ENCODE assay signal across 33 mouse cellular contexts in genomic region chr3:52756816-52757215, GRCm38 (mm10).
"Had no signal": no experiment of that assay in that cellular context is flagged by ENCODE, and none has a peak within 500 bp of the region (broad histone marks: within the 10 kb centered on the region; RNA-seq: fewer than 3 reads in every experiment).

No protein-coding gene starts in this region.

- H3K27me3 ChIP-seq: heart, embryonic 12.5 days; heart, embryonic 13.5 days; heart, embryonic 15.5 days; hindbrain, embryonic 15.5 days; intestine, embryonic 15.5 days; kidney, embryonic 15.5 days had no signal

- H3K4me1 ChIP-seq: heart, embryonic 12.5 days; heart, embryonic 13.5 days; heart, embryonic 15.5 days; hindbrain, embryonic 12.5 days; hindbrain, embryonic 15.5 days had no signal

- H3K9me3 ChIP-seq: heart, embryonic 12.5 days; heart, embryonic 13.5 days; heart, embryonic 15.5 days; hindbrain, embryonic 10.5 days; hindbrain, embryonic 12.5 days; hindbrain, embryonic 13.5 days; hindbrain, embryonic 15.5 days; intestine, embryonic 15.5 days; kidney, embryonic 15.5 days had no signal

- ATAC-seq: hindbrain, embryonic 16.5 days; hindbrain, postnatal 0 days; inflammation-experienced regulatory T-cells, adult 6 months; intestine, embryonic 15.5 days; intestine, embryonic 16.5 days; intestine, postnatal 0 days had no signal

- H3K36me3 ChIP-seq: heart, embryonic 12.5 days; heart, embryonic 13.5 days; heart, embryonic 15.5 days; hindbrain, embryonic 10.5 days; hindbrain, embryonic 12.5 days; hindbrain, embryonic 13.5 days; hindbrain, embryonic 15.5 days; intestine, embryonic 15.5 days; kidney, embryonic 15.5 days had no signal

- H3K9ac ChIP-seq: heart, embryonic 12.5 days; heart, embryonic 13.5 days; heart, embryonic 15.5 days; hindbrain, embryonic 12.5 days; hindbrain, embryonic 13.5 days; hindbrain, embryonic 14.5 days; hindbrain, embryonic 15.5 days; intestine, embryonic 15.5 days; kidney, embryonic 15.5 days had no signal

- DNase-seq: heart, postnatal 10 days; heart, postnatal 14 days; heart, postnatal 4 days; kidney, adult 11 months; kidney, adult 18-20 months; kidney, adult 8-10 months; kidney, adult 9 months; kidney, postnatal 10 days; kidney, postnatal 14 days; kidney, postnatal 25 days; kidney, postnatal 36 days; kidney, postnatal 4 days; layer of hippocampus, adult 9-11 months; layer of hippocampus, postnatal 36 days had no signal

- H3K4me3 ChIP-seq: heart, embryonic 12.5 days; heart, embryonic 13.5 days; heart, embryonic 15.5 days; hindbrain, embryonic 10.5 days; hindbrain, embryonic 12.5 days; hindbrain, embryonic 13.5 days; hindbrain, embryonic 15.5 days; intestine, embryonic 15.5 days; kidney, embryonic 15.5 days; layer of hippocampus, adult 2 months; left cerebral cortex, adult 2 months had no signal

- H3K27ac ChIP-seq: heart, embryonic 13.5 days; heart, embryonic 15.5 days; hindbrain, embryonic 10.5 days; hindbrain, embryonic 12.5 days; hindbrain, embryonic 13.5 days; hindbrain, embryonic 14.5 days; hindbrain, embryonic 15.5 days; hindbrain, postnatal 0 days; intestine, embryonic 15.5 days; kidney, embryonic 15.5 days; kidney, postnatal 0 days; layer of hippocampus, adult 2 months; left cerebral cortex, adult 2 months had no signal

- H3K4me2 ChIP-seq: heart, embryonic 11.5 days; heart, embryonic 12.5 days; heart, embryonic 13.5 days; heart, embryonic 15.5 days; hindbrain, embryonic 12.5 days; hindbrain, embryonic 13.5 days; hindbrain, embryonic 14.5 days; hindbrain, embryonic 15.5 days; intestine, embryonic 15.5 days; kidney, embryonic 15.5 days had no signal
